Mouse (Mus musculus) bone marrow macrophage, adult 2 months (primary cell): ENCODE measurements around the gene Slc8b1.

Experiments
- CTCF ChIP-seq: IDR thresholded peaks from 2 replicates; pipeline ENCODE4 v1.5.1; 2012; ENCODE audit warnings: low read depth, mild to moderate bottlenecking, low read length, moderate library complexity
- POLR2A ChIP-seq: IDR thresholded peaks from 2 replicates; pipeline ENCODE4 v1.6.1; 2012; ENCODE audit warnings: mild to moderate bottlenecking, low read depth, low read length, borderline replicate concordance

DNA sequence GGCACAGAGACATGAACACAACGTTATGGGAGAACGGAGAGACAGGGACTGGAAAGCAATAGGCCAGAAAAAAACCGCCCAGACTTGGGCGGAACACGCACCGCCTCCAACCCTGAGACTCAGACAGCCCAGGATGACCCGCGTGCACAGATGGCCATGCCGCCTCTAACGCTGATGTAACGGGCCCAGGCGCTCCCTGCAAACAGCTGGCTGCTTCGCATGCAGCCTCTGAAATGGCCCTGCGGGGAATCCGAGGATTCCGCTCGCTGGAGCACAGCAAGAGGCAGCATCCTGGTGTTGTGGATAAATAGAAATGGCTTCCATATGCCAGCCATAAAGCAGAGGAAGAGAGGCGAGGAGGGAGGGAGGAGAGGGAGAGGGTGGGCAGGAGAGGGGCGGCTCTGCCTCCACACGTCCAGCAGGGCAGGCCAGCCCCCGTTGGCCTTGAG lies 56.3 kb downstream of the Slc8b1 start:
- TF ChIP-seq CTCF (no peak), POLR2A (no peak)
